Mouse (Mus musculus) forebrain, embryonic 15.5 days (tissue): Measurements from ENCODE around the gene Trim72. TPM values are rescaled to one million over a fixed set of nuclear protein-coding genes. Genes with fewer than 3 reads are reported as not detected.
A peak's percentile ranks its signal among the peaks of the same experiment; 100 is the strongest.

ENCODE experiments used
- ATAC-seq: fragments of 200-750 bp; cut with Nextera tagmentation; replicated peaks from 2 replicates; pipeline ENCODE4 v1.8.0; 2017; ENCODE audit warnings: mild to moderate bottlenecking, moderate TSS enrichment, moderate library complexity
- H3K27ac ChIP-seq: fragments of 300-500 bp; sonication (generic); replicated peaks from 2 replicates; pipeline ENCODE4 v1.5.1; 2015; ENCODE audit warnings: mild to moderate bottlenecking, inconsistent platforms
- H3K27me3 ChIP-seq: fragments of 300-500 bp; sonication (generic); 2 replicates; pipeline ENCODE4 v1.6.1; 2015; ENCODE audit warnings: inconsistent platforms
- H3K36me3 ChIP-seq: fragments of 300-500 bp; sonication (generic); 2 replicates; pipeline ENCODE4 v1.6.1; 2015; ENCODE audit warnings: mild to moderate bottlenecking, inconsistent platforms
- H3K4me1 ChIP-seq: fragments of 300-500 bp; sonication (generic); 2 replicates; pipeline ENCODE4 v1.6.1; 2015; ENCODE audit warnings: inconsistent platforms
- H3K4me2 ChIP-seq: fragments of 300-500 bp; sonication (generic); replicated peaks from 2 replicates; pipeline ENCODE4 v1.6.1; 2015; ENCODE audit warnings: mild to moderate bottlenecking, inconsistent platforms
- H3K4me3 ChIP-seq: fragments of 300-500 bp; sonication (generic); 2 replicates; pipeline ENCODE4 v1.5.1; 2015; ENCODE audit warnings: mild to moderate bottlenecking, inconsistent platforms
- H3K9ac ChIP-seq: fragments of 300-500 bp; sonication (generic); replicated peaks from 2 replicates; pipeline ENCODE4 v1.6.1; 2015; ENCODE audit warnings: mild to moderate bottlenecking, inconsistent platforms
- H3K9me3 ChIP-seq: fragments of 300-500 bp; sonication (generic); 2 replicates; pipeline ENCODE4 v1.6.1; 2016; ENCODE audit warnings: inconsistent platforms
- WGBS: fragments of 180-500 bp; shearing (Covaris S2); methylation state at CpG from one replicate; pipeline ENCODE4 v1.1.7; 2015; ENCODE audit warnings: mixed read lengths; 5-methylcytosine and 5-hydroxymethylcytosine counted together
- polyA plus RNA-seq: library from polyadenylated mRNA; unstranded; fragments of >200 nt; fragmentation: Nextera tagmentation; extraction: Ambion mirVana; gene quantifications from 2 replicates; pipeline ENCODE4 v1.2.1, GENCODE M21; 2015

Gene Trim72
- not detected in 2 replicates for polyA plus RNA-seq

DNA sequence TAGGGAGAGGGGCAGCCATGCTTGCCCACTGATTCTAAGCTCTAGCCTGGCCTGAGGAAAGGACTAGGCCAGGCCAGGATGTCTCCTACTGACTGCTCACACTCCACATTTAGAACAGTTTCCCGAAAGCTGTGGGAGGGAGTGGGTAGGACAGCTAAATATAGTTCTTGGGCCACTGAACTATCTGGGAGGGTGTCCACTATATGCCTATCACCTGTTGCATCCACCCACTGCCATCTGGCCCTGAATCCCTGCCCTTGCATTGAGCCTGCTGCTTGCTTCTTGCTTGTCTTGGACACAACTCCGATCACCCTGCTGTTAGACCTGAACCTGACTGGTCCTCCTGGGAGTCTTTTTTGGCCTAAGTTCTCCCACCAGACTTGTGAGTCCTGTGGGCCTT lies at the start of gene Trim72:
TSS of gene Trim72 (plus strand) at position 262 of the 400 bp plus-strand sequence.
- Histone ChIP-seq H3K4me3 (no peak within 1 kb of the TSS), H3K9me3 (no peaks in the 10 kb centered on the region), H3K27ac (no peak within 1 kb of the TSS), H3K36me3 (no peaks in the 10 kb centered on the region), H3K4me1 (no peaks in the 10 kb centered on the region), H3K9ac (no peak within 1 kb of the TSS), H3K4me2 (no peak within 1 kb of the TSS), H3K27me3 (0 out of 2 replicates have a peak, but pooled peaks cover 8% of the 10 kb centered on the region)
- 94% methylated on average over 2 of the region's 2 CpGs for WGBS
- ATAC-seq, result no peak

DNA sequence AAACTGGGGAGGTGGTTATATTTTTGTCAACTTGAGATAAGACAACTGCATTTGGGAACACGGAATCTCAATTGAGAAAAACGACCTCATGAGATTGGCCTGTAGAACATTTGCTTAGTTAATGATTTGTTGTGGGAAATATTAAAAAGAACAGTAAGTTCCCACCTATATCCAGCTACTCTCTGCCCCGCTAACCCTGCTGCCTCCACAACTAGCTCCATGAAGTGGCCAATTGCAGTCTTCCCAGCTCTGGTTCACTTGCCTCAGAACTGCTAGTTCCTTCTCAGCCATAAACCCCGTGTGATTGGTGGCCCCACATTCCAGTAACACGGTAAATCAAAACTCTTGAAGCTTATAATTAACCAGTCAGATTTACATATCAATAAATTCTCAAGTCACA lies 44.4 kb upstream of the Trim72 start:
- H3K27ac ChIP-seq, result no peak overlapping the region
- no peaks in the 10 kb centered on the region for H3K4me1 ChIP-seq
- no peak overlapping the region for H3K9ac ChIP-seq
- no peaks in the 10 kb centered on the region for H3K36me3 ChIP-seq
- no peak overlapping the region for H3K4me2 ChIP-seq
- no peaks in the 10 kb centered on the region for H3K9me3 ChIP-seq
- WGBS, result 59% methylated on average over 5 of the region's 5 CpGs
- ATAC-seq, result no peak
- no peaks in the 10 kb centered on the region for H3K27me3 ChIP-seq
- no peak overlapping the region for H3K4me3 ChIP-seq

- no peak for ATAC-seq
Measured at GRCm38 (mm10) chr7:127966371-127966918, 37.3 kb upstream of the Trim72 start.

DNA sequence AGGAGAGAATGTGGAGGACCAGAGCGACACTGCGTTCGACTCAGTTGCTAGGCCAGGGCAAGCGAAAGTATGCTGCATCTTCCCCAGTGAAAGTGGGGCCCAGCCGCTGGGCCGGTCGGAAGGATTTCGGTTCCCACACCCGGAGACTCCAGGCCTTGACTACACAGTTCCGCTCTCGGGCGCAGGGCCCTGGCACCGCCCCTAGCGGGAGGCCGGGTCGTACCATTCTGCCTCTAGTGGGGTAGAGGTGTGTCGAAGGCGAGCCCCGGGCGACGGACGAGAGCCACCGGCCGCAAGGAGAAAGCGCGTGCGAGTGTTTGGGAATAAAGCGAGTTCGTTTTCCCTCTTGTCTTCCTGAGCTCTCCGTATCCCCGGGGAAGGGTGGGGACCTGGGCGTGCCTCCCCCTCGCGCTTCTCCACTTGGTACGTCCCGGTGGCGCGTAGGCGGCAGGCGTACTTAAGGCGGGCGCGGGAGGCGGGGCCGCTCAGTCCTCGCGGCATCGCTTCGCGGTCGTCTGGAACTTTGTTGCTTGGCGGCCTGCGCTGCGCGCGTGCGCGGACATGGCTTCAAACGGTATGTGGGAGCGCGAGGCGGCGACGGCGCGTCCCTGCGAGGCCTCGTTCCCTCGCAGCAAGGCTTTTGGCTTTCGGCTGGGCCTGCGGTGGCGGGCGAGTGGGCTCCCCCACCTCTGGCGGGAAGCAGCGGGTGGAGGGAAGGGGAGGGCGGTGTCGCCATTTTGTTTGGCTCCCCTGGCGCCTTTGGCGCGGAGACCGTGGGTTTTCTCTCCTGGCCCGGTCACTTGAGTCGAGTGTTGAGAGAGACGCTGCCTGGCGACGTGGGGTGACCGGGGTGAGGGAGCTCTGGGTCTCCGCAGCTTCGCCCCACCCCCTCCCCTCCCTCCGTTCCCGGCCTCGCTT lies 36.5 kb upstream of the Trim72 start, which contains the start of gene Fus:
TSS of gene Fus (plus strand) at position 454 of the 918 bp plus-strand sequence.
- Histone ChIP-seq H3K27ac (peak within 1 kb of the TSS; percentile 98), H3K4me2 (peak within 1 kb of the TSS; percentile 87), H3K36me3 (peaks cover 27% of the 10 kb centered on the region), H3K9ac (peak within 1 kb of the TSS; percentile 99), H3K27me3 (no peaks in the 10 kb centered on the region), H3K4me3 (peak within 1 kb of the TSS; percentile 78), H3K9me3 (no peaks in the 10 kb centered on the region), H3K4me1 (peaks cover 30% of the 10 kb centered on the region)
- under 1% methylated on average over 92 of the region's 92 CpGs for WGBS
- peak; percentile 95 for ATAC-seq

More at GRCm38 (mm10) chr7:127966371-127966918, 37.3 kb upstream of the Trim72 start:
- no peaks in the 10 kb centered on the region for H3K9me3 ChIP-seq
- peak overlapping the region; percentile 98 for H3K27ac ChIP-seq
- H3K36me3 ChIP-seq, result peaks cover 18% of the 10 kb centered on the region
- no peaks in the 10 kb centered on the region for H3K27me3 ChIP-seq
- peak overlapping the region; percentile 78 for H3K4me3 ChIP-seq
- peak overlapping the region; percentile 99 for H3K9ac ChIP-seq
- peak overlapping the region; percentile 87 for H3K4me2 ChIP-seq
- WGBS, result 11% methylated on average over 10 of the region's 10 CpGs
- H3K4me1 ChIP-seq, result peaks cover 30% of the 10 kb centered on the region

DNA sequence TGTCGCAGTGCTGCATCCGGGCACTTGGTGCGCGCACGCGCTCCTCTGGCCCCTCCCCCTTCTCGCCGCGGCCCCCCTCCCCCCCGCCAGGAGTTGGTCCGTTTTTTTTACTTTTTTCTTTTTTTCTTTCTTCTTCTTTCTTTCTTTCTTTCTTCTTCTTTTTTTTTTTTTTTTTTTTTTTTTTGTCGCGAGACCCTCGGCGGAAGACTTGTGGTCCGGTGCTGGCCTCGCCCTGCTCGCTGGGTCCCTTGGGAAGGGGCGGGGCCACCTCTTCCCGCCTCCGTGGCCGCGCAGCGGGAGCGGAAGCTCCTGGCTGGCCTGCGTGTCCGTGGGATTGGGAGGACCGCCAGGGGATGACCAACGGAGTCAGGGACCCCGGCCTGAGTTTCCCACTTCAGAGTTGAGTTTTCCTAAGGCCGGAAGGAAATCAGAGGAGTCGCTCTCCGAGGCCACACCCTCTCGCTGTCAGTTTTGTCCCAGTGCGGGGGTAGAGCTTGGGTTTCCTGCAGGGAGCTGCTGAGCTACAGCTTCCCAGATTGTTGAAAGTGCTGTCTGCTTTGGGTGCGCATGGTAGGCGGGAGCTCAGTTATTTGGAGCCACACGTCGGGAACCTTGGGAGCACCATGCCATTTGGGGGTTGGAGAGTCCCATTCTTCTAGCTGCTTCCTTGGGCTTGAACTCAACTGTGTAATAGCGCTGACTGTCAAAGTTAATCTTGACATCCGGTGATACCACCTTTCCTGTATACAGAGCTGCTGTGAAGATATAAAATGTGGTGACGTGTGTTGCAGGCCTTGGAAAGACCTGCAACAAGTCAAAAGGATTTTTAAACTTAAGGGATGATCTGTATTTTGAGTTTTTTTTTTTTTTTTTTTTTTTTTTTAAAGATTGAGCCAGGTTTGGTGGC lies 35.6 kb upstream of the Trim72 start:
- Histone ChIP-seq H3K4me1 (peaks cover 30% of the 10 kb centered on the region), H3K27me3 (no peaks in the 10 kb centered on the region), H3K4me2 (peak overlapping the region; percentile 87), H3K9ac (peak overlapping the region; percentile 99), H3K27ac (peak overlapping the region; percentile 98), H3K36me3 (peaks cover 36% of the 10 kb centered on the region), H3K9me3 (no peaks in the 10 kb centered on the region), H3K4me3 (peak overlapping the region; percentile 78)
- WGBS, result under 1% methylated on average over 35 of the region's 42 CpGs
- ATAC-seq, result peak; percentile 20; the same call in 1 of the 2 replicates

- H3K27ac ChIP-seq, result no peak overlapping the region
- peaks cover 11% of the 10 kb centered on the region for H3K4me1 ChIP-seq
- no peak overlapping the region for H3K4me2 ChIP-seq
- H3K9me3 ChIP-seq, result no peaks in the 10 kb centered on the region
- no peaks in the 10 kb centered on the region for H3K27me3 ChIP-seq
- no peak for ATAC-seq
- H3K9ac ChIP-seq, result no peak overlapping the region
- H3K36me3 ChIP-seq, result peaks cover 96% of the 10 kb centered on the region
- H3K4me3 ChIP-seq, result no peak overlapping the region
- WGBS, result 84% methylated on average over 2 of the region's 2 CpGs
Measured at GRCm38 (mm10) chr7:127974413-127974930, 29.3 kb upstream of the Trim72 start.

DNA sequence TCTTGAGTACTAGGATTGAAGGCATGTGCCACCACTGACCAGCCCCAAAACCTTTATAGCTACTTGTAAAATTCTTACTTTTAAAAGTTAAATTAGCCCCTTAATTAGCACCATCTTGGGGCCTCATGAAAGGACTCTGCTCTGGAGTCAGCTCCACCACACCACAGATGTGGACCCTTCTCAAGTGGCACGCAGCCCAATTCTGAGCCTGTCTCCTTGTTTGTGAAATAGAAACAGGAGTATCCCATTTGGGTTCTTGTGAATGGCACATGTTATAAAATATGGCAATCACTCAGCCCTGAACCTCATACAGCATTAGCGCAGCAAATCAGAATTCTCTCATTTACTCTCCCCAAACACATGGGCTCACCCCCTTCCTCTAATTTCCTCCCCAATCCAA lies 24.9 kb upstream of the Trim72 start:
- H3K4me2 ChIP-seq, result no peak overlapping the region

DNA sequence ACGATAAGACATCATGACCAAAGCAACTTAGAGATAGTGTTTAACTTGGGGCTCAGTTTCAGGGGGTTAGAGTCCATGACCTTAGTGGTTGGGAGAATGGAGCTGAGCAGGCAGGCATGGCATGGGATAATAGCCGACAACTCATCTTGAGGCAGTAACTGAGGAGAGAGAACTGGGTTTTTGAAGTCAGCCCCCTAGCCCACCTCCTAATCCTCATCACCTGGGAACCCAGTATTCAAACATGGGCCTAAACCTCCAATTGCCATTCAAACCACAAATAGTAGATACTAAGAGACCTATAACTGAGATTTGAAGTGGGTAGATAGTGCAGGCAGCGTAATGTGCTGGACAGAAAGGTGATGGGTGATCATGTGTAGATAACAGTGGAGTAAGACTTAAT lies 23.1 kb upstream of the Trim72 start:
- Histone ChIP-seq H3K9me3 (no peaks in the 10 kb centered on the region), H3K36me3 (peaks cover 98% of the 10 kb centered on the region), H3K27ac (no peak overlapping the region), H3K4me2 (no peak overlapping the region), H3K27me3 (no peaks in the 10 kb centered on the region), H3K4me1 (no peaks in the 10 kb centered on the region), H3K9ac (no peak overlapping the region), H3K4me3 (no peak overlapping the region)
- ATAC-seq, result no peak
- WGBS, result 95% methylated on average over 3 of the region's 3 CpGs

More for the DNA sequence above, 24.9 kb upstream of the Trim72 start:
- no peak for ATAC-seq
- H3K9me3 ChIP-seq, result no peaks in the 10 kb centered on the region
- no peak overlapping the region for H3K27ac ChIP-seq
- H3K4me1 ChIP-seq, result no peaks in the 10 kb centered on the region
- 86% methylated on average over 2 of the region's 2 CpGs for WGBS
- H3K9ac ChIP-seq, result no peak overlapping the region
- H3K27me3 ChIP-seq, result no peaks in the 10 kb centered on the region
- H3K4me3 ChIP-seq, result no peak overlapping the region
- H3K36me3 ChIP-seq, result peaks cover 98% of the 10 kb centered on the region

DNA sequence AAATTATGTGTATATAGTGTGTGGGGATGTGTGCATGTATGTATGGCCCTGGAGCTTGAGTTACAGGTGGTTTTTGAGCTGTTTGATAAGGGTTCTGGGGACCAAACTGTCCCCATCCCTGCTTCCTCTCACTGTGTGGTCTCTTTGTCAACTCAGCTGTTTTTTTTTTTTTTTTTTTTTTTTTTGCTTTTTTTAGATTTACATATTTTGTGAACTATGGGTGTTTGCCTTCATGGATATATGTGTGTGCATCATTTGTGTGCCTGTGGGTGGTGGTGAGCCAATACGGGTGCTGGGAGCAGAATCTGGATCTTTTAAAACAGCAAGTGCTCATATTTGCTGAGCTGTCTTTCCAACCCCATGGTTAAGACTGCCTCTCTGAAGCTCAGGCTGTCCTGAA lies 14.8 kb upstream of the Trim72 start:
- WGBS, result 92% methylated on average over 1 of the region's 1 CpGs
- Histone ChIP-seq H3K36me3 (peaks cover 62% of the 10 kb centered on the region), H3K9ac (no peak overlapping the region), H3K4me1 (0 out of 2 replicates have a peak, but pooled peaks cover 3% of the 10 kb centered on the region), H3K4me2 (no peak overlapping the region), H3K9me3 (no peaks in the 10 kb centered on the region), H3K27ac (no peak overlapping the region), H3K4me3 (no peak overlapping the region), H3K27me3 (no peaks in the 10 kb centered on the region)
- no peak for ATAC-seq

DNA sequence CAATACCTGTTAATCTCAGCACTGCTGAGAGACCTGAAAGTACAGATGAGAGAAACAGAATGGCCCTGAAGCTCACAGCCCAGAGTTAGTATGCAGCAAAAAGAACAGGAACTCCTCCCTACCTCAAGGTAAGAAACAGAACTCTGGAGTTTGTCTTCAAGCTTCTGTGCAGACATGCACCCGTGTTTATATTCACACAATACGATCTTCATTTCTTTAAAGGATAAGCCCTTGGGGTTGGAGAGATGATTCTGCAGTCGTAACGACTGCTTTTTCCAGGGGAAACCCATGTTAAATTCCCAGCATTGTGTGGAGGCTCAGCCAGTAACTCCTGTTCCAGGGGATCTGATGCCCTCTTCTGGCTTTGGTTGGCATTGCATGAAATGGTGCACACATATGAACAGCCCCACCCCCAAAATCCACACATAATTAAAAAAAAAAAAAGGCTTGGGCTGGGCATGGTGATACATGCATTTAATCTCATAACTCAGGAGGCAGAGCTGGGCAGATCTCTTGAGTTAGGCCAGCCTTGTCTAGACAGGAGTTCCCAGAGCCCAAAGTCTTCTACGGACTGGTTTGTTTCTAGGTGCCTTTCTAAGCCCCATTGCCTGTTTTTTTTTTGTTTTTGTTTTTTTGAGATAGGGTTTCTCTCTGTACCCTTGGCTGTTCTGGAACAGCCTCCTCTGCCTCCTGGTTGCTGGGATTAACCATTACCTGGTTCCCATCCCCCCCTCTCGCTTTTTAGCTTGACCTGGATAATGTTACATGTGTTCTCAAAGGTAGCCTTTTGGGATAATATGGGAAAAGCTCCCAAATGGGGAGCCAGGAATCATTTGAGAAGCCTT lies 11.9 kb upstream of the Trim72 start:
- Histone ChIP-seq H3K27ac (0 out of 2 replicates have a peak overlapping the region, but pooled peaks have one; percentile 1), H3K27me3 (no peaks in the 10 kb centered on the region), H3K9me3 (no peaks in the 10 kb centered on the region), H3K9ac (no peak overlapping the region), H3K36me3 (peaks cover 33% of the 10 kb centered on the region), H3K4me2 (no peak overlapping the region), H3K4me1 (0 out of 2 replicates have a peak, but pooled peaks cover 3% of the 10 kb centered on the region), H3K4me3 (no peak overlapping the region)
- ATAC-seq, result peak; percentile 71; the same call in 1 of the 2 replicates
- 53% methylated on average over 6 of the region's 6 CpGs for WGBS
